Mouse (Mus musculus): ENCODE data around the gene Intu.

The Intu gene

DNA sequence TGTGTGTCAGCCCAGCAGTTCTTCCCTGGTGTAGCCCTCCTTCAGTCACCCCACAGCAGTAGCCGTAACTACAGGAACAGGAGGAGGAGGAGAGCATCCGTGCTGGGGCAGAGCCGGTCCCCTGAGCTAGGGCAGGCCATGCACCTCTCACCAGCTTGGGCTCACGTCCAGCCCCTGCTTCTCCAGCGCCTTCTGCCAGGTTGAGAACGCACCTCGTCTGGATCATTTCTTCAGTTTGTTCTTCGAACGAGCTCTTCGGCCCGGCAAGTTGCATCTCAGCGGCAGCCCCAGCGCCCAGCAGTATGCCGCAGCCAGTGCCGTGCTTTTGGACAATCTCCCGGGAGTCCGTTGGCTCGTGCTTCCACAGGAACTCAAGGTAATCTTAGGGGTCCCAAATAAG lies 152.1 kb downstream of the Intu start:
- no peak for DNase-seq (ENCODE audit: low read depth, low spot score)

DNA sequence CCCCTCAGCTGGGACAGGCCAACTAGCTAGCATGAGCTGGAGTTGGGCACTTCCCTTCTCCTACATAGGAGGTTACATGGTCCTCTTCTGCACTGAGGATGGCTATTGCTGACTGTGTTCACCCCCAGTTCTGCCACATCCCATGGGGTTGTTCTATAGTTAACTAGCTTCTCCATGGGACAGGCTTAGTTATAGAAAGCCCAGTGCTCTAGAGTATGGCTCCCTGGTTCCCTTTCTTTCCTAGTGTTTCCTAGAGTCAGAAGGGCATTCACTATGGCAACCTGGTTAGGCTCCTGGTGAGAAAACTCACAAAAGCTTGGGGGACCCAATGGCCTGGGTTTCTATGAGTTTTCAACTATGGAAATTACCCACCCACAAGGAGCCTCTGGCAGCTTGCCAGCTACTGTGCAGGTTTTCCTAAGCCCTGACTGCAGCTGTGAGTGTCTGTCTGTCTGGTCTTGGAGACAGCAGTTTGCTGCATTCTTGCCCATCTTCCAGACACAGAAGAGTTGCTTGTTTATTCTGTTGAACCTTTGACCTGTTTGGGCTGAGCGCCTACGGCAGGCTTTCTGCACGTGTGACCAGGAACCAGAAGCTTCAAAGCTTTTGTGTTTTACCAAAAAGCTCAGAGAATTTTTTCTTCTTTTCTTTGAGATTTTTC lies 154.9 kb downstream of the Intu start:
- peak; percentile 15 for DNase-seq (ENCODE audit: low read depth, low spot score)

DNA sequence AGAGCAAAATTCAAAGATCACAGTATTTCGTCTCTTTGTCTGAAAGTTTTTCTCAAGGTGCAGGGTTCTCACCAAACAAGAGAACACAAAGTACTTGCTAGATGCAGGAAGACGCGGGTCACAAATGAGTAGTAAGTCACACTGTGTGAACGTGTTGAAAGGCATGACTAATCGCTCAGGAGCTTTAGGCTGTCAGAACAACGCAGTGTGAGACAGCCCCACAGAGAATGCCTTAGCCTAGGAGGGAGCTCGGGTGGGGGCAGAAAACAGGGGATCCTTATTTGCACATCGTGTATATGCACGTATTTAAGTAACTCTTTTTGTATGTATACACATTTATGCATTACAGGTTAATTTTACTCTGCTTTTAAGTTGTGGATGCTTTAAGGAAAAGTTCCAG lies 155.8 kb downstream of the Intu start:
- DNase-seq (ENCODE audit: low read depth, low spot score), result no peak

DNA sequence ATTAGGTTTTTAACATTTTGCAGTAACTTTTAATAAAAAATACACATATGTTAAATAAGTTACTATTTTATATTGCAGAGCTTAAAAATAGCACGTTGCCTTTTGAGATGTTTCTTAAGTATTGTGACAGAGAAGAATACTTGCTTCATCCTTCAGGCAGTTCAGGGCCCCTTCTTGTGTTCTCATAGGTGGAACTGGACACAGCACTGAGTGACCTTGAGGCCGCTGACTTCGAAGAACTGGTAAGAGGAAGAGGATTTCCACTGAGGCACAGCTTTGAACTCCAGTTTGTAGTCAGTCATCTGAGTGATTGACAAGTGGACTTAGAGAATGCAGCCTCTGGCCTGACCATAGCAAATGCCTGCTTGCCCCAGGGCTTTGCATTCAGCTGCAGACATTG lies 156.5 kb downstream of the Intu start:
- DNase-seq (ENCODE audit: low read depth, low spot score), result no peak

DNA sequence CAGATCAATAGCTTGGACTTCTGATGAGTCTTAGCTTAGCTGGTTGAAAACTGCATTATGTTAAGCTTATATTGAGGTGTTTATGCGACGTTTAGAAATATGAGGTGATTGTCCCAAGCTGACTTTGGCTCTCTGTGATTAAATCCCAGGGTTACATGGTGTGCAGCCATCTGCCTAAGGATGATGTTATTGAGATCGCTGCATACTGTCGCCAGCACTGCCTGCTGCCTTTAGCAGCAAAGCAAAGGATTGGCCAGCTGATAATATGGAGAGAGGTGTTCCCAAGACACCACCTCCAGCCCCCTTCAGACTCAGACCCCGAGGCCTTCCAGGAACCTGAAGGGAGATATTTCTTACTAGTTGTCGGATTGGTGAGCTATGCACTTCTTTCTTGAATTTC lies 160.5 kb downstream of the Intu start:
- no peak for DNase-seq (ENCODE audit: low read depth, low spot score)

DNA sequence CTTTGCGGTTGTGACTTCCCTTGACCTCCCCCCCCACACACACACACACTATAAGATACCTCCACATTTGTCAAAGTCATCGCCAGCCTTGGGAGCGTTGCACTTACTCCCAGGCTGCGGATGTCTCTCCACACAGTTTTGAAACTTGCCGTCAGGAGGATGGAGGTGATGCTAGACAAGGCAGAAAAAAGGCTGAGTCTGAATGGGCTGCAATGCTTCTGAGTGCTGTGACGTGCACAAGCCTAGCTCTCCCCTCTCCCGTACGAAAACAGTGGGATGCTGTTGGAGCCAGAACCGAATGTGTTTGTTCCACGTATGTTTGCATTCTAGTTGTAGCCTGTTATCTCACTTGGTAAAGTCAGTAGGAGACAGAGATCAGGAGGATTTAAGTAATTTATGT lies 162.3 kb downstream of the Intu start:
- no peak for DNase-seq (ENCODE audit: low read depth, low spot score)

DNA sequence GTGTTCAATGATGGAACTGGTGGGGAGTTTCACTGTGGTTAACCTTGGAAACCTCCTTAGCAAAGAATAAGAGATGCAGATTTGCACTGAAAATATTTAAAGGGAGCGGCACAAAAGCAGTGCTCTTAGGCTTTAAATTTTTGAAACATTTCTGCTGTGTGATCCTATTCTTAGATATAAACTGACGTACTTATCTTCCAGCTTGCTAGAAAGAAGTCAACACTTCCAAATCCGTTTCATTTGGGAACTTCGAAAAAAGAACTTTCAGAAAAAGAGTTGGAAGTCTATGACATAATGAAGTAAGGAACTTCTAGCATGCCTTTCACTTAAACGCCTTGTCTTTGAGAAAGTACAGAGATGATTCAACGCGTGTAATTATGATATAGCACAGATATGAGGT lies 162.9 kb downstream of the Intu start:
- DNase-seq (ENCODE audit: low read depth, low spot score), result no peak

DNA sequence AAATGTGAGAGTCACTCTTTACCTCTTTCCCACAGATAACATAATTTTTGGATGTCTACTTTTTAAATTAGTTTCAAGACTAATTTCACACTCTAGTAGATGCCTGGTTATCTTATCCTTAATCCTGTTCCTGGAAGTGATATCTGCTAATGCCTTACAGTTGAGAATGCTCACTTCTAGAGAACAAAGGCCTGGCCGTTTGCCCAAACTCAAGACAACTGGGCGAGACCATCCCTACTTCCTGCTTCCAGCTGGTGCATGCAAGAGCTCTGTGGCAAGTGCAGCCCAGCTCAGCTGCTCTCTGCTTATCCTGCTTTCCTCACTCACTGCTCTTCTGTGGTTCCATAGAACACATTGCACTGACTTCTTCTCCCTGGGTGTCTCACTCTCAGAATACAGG lies 163.4 kb downstream of the Intu start:
- no peak for DNase-seq (ENCODE audit: low read depth, low spot score)

DNA sequence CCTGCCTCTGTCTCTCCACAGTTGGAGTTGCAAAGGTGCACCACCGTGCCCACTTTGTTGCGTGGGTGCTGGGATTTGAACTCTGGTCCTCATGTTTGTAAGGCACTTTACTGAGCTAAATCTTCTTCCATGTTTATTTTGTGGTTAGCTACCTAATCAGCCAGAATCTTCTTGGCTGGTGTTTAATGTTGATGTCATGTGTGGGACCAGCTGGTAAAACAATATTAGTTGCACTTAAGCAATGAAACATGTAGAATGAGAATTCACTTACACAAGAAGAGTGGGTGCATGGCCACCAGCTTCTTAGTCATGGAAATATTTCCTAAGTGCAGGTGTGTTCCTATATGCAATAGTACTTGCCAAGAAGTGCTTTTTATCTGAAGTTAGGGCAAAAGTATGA lies 164.1 kb downstream of the Intu start:
- no peak for DNase-seq (ENCODE audit: low read depth, low spot score)

DNA sequence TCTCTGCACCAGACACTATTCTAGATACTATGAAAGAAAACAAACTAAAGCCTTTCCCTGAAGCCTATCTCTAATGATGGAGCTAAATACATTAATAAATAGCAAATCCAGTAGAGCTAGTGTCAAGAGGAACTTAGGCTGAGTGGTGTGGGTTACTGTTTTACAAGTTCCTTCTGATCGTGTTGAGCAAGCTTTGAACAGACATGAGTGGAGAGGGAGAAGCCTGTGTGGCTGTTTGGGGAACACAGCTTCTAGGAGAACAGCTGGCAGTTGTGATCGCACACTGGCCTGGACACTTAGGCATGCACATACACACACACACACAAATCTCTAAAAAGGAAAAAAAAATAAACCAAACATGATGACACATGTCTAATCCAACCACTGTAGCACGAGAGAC lies 167.7 kb downstream of the Intu start:
- DNase-seq (ENCODE audit: low read depth, low spot score), result no peak

DNA sequence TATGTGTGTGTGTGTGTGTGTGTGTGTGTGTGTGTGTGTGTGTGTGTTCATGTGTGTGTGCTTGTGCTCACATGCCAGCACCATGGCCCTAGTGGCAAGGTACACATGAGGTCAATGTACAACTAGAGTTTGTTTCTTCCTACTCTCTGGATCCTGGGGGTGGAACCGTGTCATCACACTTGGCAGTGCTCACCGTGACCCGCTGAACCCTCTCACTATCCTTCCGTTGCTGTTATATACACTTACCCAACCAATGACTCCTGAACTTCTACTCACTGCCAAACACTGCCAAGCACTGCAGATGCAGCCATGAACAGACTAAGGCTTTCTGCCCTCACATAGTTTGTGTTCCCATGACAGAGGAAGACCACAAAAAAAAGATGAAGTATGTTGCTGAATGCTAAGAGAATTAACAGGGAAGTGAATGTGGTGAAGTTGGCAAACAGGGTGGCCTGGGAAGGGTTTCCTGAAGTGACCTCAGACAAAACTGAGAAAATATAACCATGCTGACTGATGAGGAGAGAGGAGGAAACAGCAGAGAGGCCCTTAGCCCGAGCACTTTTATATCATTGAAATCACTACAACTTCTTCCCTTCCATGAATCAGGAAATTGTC lies 173.8 kb downstream of the Intu start:
- no peak for DNase-seq (ENCODE audit: low read depth, low spot score)

DNA sequence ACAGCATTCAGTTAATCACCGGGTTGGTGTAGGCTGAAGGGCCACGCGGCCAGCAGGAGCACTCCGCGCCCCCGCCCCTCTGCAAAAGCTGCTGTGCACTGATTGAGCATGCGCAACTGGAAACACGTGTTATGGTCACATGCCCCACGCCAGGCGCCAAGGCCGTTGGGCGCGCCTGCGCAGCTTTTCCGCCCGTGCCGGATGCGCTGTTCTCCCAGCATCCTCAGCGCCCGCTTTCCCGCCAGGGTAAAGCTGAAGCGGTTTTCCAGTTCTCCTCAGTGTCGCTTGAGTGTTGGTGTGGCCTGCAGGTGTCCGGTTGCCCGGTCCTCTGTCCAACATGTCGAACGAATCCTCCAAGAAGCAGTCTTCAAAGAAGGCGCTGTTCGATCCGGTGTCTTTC lies 177.6 kb downstream of the Intu start, which contains the start of gene Slc25a31:
Slc25a31 (plus strand) TSS at position 201 of the 400 bp plus-strand sequence.
- DNase-seq (ENCODE audit: low read depth, low spot score), result no peak

DNA sequence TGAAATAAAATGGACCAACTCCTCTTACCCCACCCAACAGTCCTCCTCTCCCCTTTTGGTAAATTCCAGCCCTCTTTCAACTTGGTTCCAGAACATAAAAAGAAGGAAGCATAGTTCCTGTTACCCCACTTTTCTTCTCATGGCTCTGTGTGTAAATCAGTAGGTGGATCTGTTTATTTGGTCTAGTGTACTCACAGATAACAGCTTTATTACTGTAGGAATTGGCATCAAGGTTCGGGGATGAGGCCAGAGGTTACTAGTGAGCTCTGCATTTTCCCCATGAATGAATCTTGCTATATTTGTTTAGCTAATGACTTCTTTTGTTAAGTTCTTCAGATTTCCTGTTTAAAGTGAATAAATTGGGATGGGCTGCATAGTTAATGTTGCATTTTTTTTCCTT lies 185.0 kb downstream of the Intu start:
- DNase-seq (ENCODE audit: low read depth, low spot score), result no peak

DNA sequence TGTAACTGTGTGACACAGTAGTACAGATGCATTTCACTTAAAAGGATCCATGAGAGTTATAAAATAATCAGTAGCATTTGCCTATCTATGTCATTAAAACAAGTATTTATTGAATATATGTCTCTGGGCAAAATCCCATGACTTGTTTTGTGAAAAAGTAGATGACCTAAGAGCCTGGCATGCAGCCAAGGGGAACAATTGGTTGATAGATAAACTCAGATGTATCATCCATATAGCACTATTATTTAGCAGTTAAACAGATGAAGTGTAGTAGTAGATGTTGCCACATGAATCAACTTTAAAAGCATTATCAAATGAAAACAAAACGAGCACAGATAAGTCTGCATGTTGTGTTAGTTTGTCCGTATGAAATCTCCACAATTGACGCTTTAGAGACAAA lies 187.9 kb downstream of the Intu start:
- DNase-seq (ENCODE audit: low read depth, low spot score), result no peak

DNA sequence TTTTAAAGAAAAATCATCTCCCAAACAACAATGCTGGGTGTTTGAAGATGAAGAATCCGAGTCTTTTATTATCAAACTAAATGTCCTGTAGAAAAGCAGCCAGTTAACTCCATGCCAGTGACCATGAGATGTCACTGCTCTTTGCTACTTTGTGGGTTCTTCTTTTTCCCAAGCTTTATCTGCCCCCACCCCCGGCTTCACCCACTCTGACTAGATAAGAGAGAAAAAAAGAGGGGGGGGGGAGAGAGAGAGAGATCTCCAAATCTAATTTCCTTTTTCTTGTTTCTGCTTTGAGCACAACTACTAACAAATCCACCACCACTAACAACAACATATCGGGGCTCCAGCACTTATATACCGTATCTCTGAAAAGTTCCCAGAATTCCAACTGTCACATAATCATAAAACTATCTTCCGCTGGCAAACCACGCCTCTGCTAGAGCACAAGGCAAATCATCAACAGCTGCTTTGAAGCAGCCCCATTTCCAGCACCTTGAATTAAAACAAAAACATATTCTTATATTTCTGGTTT lies 207.4 kb downstream of the Intu start:
- DNase-seq (ENCODE audit: low read depth, low spot score), result no peak

DNA sequence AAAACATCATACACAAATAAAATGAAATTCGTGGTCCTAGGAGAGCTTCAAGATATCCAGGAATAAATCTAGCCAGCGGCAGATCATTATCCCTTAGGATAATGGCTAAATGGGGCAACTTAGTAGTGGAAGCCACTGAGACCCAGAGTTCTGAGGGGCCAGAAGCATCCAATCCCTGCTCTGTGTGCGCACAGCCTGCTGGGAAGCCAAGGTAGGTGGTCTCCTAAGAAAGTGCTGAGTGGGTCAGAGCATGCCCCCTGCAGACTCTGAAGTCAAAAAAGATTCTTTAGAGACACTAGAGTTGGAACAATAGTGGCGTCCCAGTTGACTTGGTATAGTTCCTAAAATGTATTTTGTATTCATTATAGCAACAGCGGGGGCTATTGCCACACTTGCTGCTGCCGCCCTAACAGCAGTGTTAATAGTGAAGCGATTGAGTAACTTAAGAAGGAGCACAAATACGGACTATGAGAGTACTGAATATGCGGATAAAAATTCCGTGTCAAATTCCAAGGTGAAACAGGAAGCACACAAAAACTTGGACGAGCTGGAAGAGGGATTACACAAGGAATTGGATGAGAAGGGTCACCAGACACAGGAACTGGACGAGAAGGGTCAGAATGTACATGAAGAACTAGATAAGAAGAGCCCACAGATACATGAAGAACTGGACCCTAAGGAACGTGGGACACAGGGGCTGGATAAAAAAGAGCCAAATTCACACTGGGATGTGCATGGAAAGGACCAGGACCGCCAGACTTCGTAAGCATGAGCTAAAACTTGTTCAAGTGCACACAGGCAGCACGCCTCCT lies 213.1 kb downstream of the Intu start, which contains the start of gene Hspa4l:
Hspa4l (plus strand) TSS at position 472 of the 812 bp plus-strand sequence.
- no peak for DNase-seq (ENCODE audit: low read depth, low spot score)

DNA sequence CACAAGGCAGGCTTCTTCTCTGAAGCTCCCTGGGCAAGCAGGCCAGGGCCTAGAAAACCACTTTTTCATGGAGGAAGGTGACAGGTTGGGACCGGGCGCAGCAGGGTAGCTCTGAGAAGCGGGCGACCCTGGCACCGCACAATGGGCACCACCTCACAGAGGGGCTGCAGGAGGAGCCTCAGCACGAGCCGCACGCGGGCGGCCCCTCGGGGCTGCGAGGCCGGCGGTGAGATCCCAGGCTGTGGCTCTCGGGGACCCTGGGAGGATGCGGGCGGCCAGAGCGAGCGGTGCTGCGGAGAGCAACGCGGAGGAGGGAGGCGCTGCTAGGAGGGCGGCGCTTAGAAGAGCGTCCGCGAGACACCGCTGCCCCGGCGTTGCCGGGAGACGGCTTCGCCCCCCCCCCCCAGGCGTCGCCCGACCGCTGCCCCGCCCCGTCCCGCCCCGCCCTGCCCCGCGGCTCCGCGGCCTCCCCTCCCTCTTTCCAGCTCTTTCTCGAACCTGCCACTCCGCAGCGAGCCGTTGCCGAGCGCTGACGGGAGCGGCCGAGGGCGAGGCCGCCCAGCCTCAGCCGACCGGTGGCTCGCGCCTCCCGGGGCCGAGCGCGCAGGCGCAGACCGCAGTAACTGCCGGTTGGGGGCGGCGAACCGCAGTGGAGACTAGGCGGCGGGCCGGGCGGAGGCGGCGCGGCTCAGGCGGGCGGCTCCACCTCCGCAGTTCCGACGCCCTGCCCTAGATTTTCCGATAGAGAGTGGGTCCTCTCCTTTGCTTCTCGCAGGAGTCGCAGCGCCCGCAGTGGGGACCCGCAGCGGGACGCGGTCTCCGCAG lies 214.0 kb downstream of the Intu start:
- DNase-seq (ENCODE audit: low read depth, low spot score), result peak; percentile 95

DNA sequence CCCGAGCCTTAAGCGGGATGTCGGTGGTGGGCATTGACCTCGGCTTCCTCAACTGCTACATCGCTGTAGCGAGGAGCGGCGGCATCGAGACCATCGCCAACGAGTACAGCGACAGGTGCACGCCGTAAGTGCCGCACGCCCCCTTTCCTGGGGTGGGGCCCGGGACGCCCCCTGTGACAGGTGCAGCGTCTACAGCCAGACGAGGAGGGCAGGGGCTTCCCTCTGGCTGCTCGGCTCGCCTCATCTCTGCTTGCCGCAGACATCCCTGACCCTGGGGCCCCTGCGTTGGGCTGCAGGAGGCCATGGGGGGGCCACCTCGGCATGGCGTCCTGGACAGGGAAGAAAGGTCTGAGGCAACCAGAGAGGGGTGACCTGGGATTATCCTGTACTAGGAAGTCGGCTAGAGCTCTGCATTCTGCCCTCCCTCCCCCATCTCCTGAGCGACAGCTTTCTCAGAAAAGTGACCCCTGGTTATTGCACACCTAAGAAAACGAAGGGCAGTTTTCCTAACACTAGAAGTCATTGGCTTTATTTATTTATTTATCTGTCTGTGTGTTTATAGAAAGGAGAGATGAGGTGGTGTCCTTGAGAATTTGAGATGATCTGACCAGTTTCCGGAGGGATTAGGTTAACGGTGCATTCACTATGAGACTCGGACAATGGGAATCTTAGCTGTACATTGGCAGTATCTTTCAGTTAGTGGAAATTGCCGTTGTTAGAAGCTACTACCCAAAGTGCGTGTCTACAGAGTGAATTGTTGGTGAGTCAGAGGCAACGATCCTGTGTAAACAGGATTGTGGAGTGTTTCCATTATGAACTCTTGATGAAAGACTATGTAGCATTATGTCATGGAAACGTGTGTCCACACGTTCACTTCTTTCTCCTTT lies 214.8 kb downstream of the Intu start:
- DNase-seq (ENCODE audit: low read depth, low spot score), result peak; percentile 79
